Mouse (Mus musculus): ENCODE measurements at regions not wholly inside any gene's neighbourhood (a gene's known extent, or its start where the extent isn't known, plus 50 kb on each side); places are given as distances from the start of the nearest gene placed in this dataset.

DNA sequence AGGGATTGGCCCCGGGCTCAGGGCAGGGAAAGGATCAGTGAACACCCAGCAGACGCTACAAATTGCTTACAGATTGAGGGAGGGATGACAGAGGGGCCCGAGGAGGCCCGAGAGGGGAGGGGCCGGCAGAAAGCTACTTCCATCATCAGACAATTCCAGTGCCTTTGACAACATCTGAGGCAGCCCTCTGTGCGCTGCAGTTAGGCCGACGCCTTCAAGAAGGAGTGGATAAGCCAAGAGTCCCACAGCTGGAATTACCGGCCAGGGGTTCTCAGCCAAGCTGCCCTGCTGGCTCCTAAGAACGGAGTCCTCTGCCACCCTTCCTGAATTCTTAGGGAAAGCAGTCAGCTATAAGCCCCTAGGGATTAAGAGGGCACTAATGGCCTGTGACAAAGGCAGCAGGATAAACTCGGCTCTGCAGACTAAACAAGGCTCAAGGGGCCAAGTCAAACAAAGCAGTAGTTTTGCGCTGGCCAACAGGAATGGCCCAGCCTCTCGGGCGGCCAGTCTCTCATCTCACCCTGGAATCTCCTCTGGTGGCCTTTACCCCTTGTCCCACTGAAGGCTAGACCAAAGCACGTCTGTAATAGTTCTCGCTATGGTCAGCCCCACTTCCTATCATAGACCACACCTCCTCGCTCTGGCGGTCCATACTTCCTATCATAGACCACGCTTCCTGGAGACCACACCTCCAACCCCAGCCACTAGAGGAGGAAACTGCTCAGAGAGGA, 66.4 kb upstream of the Foxe1 start:
- TF ChIP-seq CTCF (IDR thresholded peaks at IDR 0.05), result no peak
- no peak for TF ChIP-seq EP300 (IDR thresholded peaks at IDR 0.05)

Measured in lung, postnatal 0 days (tissue).